In genomic region chr9:57739863-57740262, GRCm38 (mm10) we compare ENCODE assay signal across 28 mouse cellular contexts. TPM values are rescaled to one million over a fixed set of nuclear protein-coding genes. Genes with fewer than 3 reads are reported as not detected.
DNase-seq lines count a peak whose midpoint lies in the region; ATAC-seq lines count a peak whose summit lies in the region.
"Had no signal": no experiment of that assay in that cellular context is flagged by ENCODE, and none has a peak within 500 bp of the region (broad histone marks: within the 10 kb centered on the region; RNA-seq: fewer than 3 reads in every experiment).

No protein-coding gene starts in this region.

- peaks cover 34% of the 10 kb centered on the region for H3K36me3 ChIP-seq in midbrain, embryonic 13.5 days
- H3K36me3 ChIP-seq in midbrain, embryonic 11.5 days (ENCODE audit: control insufficient read depth, insufficient read depth, low read length), result peaks cover 4% of the 10 kb centered on the region; the same call in 1 of the 2 replicates

- 0 out of 2 replicates have a peak overlapping the region, but pooled peaks have one; percentile 5 for H3K9ac ChIP-seq in midbrain, embryonic 13.5 days (replicated peaks)
- H3K9ac ChIP-seq in midbrain, embryonic 11.5 days (ENCODE audit: low read length), result no peak overlapping the region
- H3K9ac ChIP-seq: embryonic facial prominence, embryonic 13.5 days; embryonic facial prominence, embryonic 15.5 days; forebrain, embryonic 13.5 days; forebrain, embryonic 15.5 days had no signal

- intact Hi-C loops in gastrocnemius, postnatal 36 days (cut with DNase I), result loop anchor here (5.0 kb wide), 1 partner anchor 33 kb away; the partner anchor contains the start of gene Edc3

- H3K4me3 ChIP-seq in midbrain, embryonic 13.5 days (replicated peaks), result no peak overlapping the region
- no peak overlapping the region for H3K4me3 ChIP-seq in midbrain, embryonic 11.5 days (ENCODE audit: low read depth, low read length)
- H3K4me3 ChIP-seq: embryonic facial prominence, embryonic 13.5 days; embryonic facial prominence, embryonic 15.5 days; erythroblast, embryonic 14.5 days; forebrain, embryonic 10.5 days; forebrain, embryonic 13.5 days; forebrain, embryonic 15.5 days had no signal

- no peaks in the 10 kb centered on the region for H3K4me1 ChIP-seq in midbrain, embryonic 13.5 days (replicated peaks)
- H3K4me1 ChIP-seq in midbrain, embryonic 11.5 days (ENCODE audit: control insufficient read depth, insufficient read depth, low read length), result no peaks in the 10 kb centered on the region
- H3K4me1 ChIP-seq: embryonic facial prominence, embryonic 13.5 days; embryonic facial prominence, embryonic 15.5 days; forebrain, embryonic 10.5 days had no signal

- 91% methylated on average over 5 of the region's 5 CpGs for WGBS in midbrain, embryonic 13.5 days
- 91% methylated on average over 5 of the region's 5 CpGs for WGBS in midbrain, embryonic 11.5 days

- peak; percentile 51 for DNase-seq in gastrocnemius, adult 18-20 months (ENCODE audit: low spot score)
- DNase-seq in gastrocnemius, postnatal 36 days, result no peak
- peak; percentile 28 for DNase-seq in gastrocnemius, postnatal 25 days
- no peak for DNase-seq in gastrocnemius, postnatal 4 days (ENCODE audit: low spot score in 2 of 2)
- DNase-seq in midbrain, embryonic 11.5 days (ENCODE audit: low spot score, missing footprints), result no peak
- DNase-seq in skeletal muscle tissue, adult 2 months (ENCODE audit: low read depth, low spot score), result peak; percentile 57
- no peak for DNase-seq in adrenal gland, adult 8-10 months
- DNase-seq: adrenal gland, adult 2 months; adrenal gland, postnatal 14 days; adrenal gland, postnatal 36 days; cerebellum, adult 11 months; cerebellum, adult 18-20 months; cerebellum, adult 8-10 months; cerebellum, adult 9-11 months; cerebellum, postnatal 14 days; cerebellum, postnatal 36 days; embryo, embryonic 11 days had no signal

- H3K4me2 ChIP-seq in midbrain, embryonic 13.5 days (replicated peaks), result no peak overlapping the region
- H3K4me2 ChIP-seq in midbrain, embryonic 11.5 days, result no peak overlapping the region
- H3K4me2 ChIP-seq: embryonic facial prominence, embryonic 13.5 days; embryonic facial prominence, embryonic 15.5 days; forebrain, embryonic 13.5 days; forebrain, embryonic 15.5 days had no signal

- no peak for ATAC-seq in midbrain, embryonic 13.5 days
- no peak for ATAC-seq in midbrain, embryonic 11.5 days (ENCODE audit: low FRiP score)
- ATAC-seq: forebrain, embryonic 13.5 days; forebrain, embryonic 15.5 days had no signal

- H3K9me3 ChIP-seq in midbrain, embryonic 13.5 days, result no peaks in the 10 kb centered on the region
- no peaks in the 10 kb centered on the region for H3K9me3 ChIP-seq in midbrain, embryonic 11.5 days (ENCODE audit: control insufficient read depth, low read length)
- H3K9me3 ChIP-seq: embryonic facial prominence, embryonic 13.5 days; embryonic facial prominence, embryonic 15.5 days; forebrain, embryonic 10.5 days; forebrain, embryonic 13.5 days; forebrain, embryonic 15.5 days had no signal

- no peaks in the 10 kb centered on the region for H3K27me3 ChIP-seq in midbrain, embryonic 13.5 days
- no peaks in the 10 kb centered on the region for H3K27me3 ChIP-seq in midbrain, embryonic 11.5 days (ENCODE audit: control insufficient read depth, insufficient read depth, low read length)
- H3K27me3 ChIP-seq: embryonic facial prominence, embryonic 13.5 days; embryonic facial prominence, embryonic 15.5 days; forebrain, embryonic 13.5 days; forebrain, embryonic 15.5 days had no signal

- H3K27ac ChIP-seq in midbrain, embryonic 13.5 days, result no peak overlapping the region
- H3K27ac ChIP-seq in midbrain, embryonic 11.5 days (ENCODE audit: low read depth, low read length), result no peak overlapping the region
- H3K27ac ChIP-seq: embryonic facial prominence, embryonic 13.5 days; embryonic facial prominence, embryonic 15.5 days; forebrain, embryonic 10.5 days; forebrain, embryonic 13.5 days; forebrain, embryonic 15.5 days had no signal

RNA-seq across cellular contexts. Expression of gene Clk3, which starts 25.8 kb away (rescaled TPM):
- total RNA-seq in gastrocnemius, adult 18-20 months (2021), result 10 to 100 TPM; 36.1 to 45.2 TPM
- total RNA-seq in gastrocnemius, postnatal 36 days (2021), result 10 to 100 TPM; 35.9 to 37.7 TPM
- 10 to 100 TPM; 28.7 to 31.3 TPM for total RNA-seq in gastrocnemius, postnatal 25 days (2021)
- total RNA-seq in gastrocnemius, postnatal 4 days (2021), result 10 to 100 TPM; 52.7 to 58.9 TPM
- 80.0 and 84.9 TPM in 2 replicates for polyA plus RNA-seq in midbrain, embryonic 13.5 days (2015; fragmentation: Nextera tagmentation; extraction: Ambion mirVana)
- polyA plus RNA-seq in midbrain, embryonic 11.5 days (2014; fragmentation: Nextera tagmentation; extraction: Ambion mirVana), result 84.2 and 91.6 TPM in 2 replicates
- 10 to 100 TPM; 75.3 to 83.3 (median 78.5) TPM for total RNA-seq in adrenal gland, adult 8-10 months (2022)

RNA-seq across cellular contexts. Expression of gene Edc3, which starts 31.5 kb away (rescaled TPM):
- 1 to 10 TPM; 4.7 to 5.1 TPM for total RNA-seq in gastrocnemius, adult 18-20 months (2021)
- 1 to 10 TPM; 4.8 to 6.3 TPM for total RNA-seq in gastrocnemius, postnatal 36 days (2021)
- 1 to 10 TPM; 4.9 to 6.0 TPM for total RNA-seq in gastrocnemius, postnatal 25 days (2021)
- 10 to 100 TPM; 11.8 to 12.5 TPM for total RNA-seq in gastrocnemius, postnatal 4 days (2021)
- 38.1 and 40.1 TPM in 2 replicates for polyA plus RNA-seq in midbrain, embryonic 13.5 days (2015; fragmentation: Nextera tagmentation; extraction: Ambion mirVana)
- 27.7 and 30.0 TPM in 2 replicates for polyA plus RNA-seq in midbrain, embryonic 11.5 days (2014; fragmentation: Nextera tagmentation; extraction: Ambion mirVana)
- 10 to 100 TPM; 10.4 to 11.4 (median 10.8) TPM for total RNA-seq in adrenal gland, adult 8-10 months (2022)

RNA-seq across cellular contexts. Expression of gene Cyp1a1, which starts 52.1 kb away (rescaled TPM):
- total RNA-seq in gastrocnemius, adult 18-20 months (2021), result under 1 TPM; 0.24 to 0.37 TPM
- total RNA-seq in gastrocnemius, postnatal 36 days (2021), result under 1 TPM; 0.26 to 0.57 TPM
- under 1 TPM; 0.21 to 0.31 TPM for total RNA-seq in gastrocnemius, postnatal 25 days (2021)
- not detected for total RNA-seq in gastrocnemius, postnatal 4 days (2021)
- not detected in 2 replicates for polyA plus RNA-seq in midbrain, embryonic 13.5 days (2015; fragmentation: Nextera tagmentation; extraction: Ambion mirVana)
- polyA plus RNA-seq in midbrain, embryonic 11.5 days (2014; fragmentation: Nextera tagmentation; extraction: Ambion mirVana), result not detected in 2 replicates
- under 1 TPM in 2 of 4 experiments, not detected in 2; 0.11 to 0.49 TPM for total RNA-seq in adrenal gland, adult 8-10 months (2022)
- polyA plus RNA-seq: embryonic facial prominence, embryonic 11.5 days; embryonic facial prominence, embryonic 13.5 days; erythroblast, embryonic 14.5 days; forebrain, embryonic 13.5 days had no signal

RNA-seq across cellular contexts. Expression of gene Cyp1a2, which starts 56.4 kb away (rescaled TPM):
- total RNA-seq in gastrocnemius, adult 18-20 months (2021), result not detected
- not detected for total RNA-seq in gastrocnemius, postnatal 36 days (2021)
- total RNA-seq in gastrocnemius, postnatal 25 days (2021), result not detected
- under 1 TPM in 1 of 2 experiments, not detected in 1; 0.16 TPM for total RNA-seq in gastrocnemius, postnatal 4 days (2021)
- not detected in 2 replicates for polyA plus RNA-seq in midbrain, embryonic 13.5 days (2015; fragmentation: Nextera tagmentation; extraction: Ambion mirVana)
- not detected in 2 replicates for polyA plus RNA-seq in midbrain, embryonic 11.5 days (2014; fragmentation: Nextera tagmentation; extraction: Ambion mirVana)
- under 1 TPM in 2 of 4 experiments, not detected in 2; 0.19 to 0.49 TPM for total RNA-seq in adrenal gland, adult 8-10 months (2022)
- total RNA-seq: common myeloid progenitor, adult 5-6 weeks; MEL had no signal
- polyA plus RNA-seq: C2C12; embryonic facial prominence, embryonic 11.5 days; embryonic facial prominence, embryonic 13.5 days; embryonic facial prominence, embryonic 15.5 days; erythroblast, embryonic 14.5 days; forebrain, embryonic 10.5 days; forebrain, embryonic 13.5 days; forebrain, embryonic 15.5 days had no signal

Comparison
In these comparisons a context has a peak if more than half of its experiments do, and no peak if none do; other contexts are left out.
1. DNase-seq: peak in gastrocnemius, adult 18-20 months (single experiment), gastrocnemius, postnatal 25 days (single experiment) and skeletal muscle tissue, adult 2 months (single experiment); none in gastrocnemius, postnatal 36 days (0 of 2), gastrocnemius, postnatal 4 days (0 of 2), midbrain, embryonic 11.5 days (single experiment) and adrenal gland, adult 8-10 months (single experiment).